Mouse (Mus musculus): Measurements from ENCODE around the gene Becn1.

- TF ChIP-seq USF1 (IDR thresholded peaks at IDR 0.05; ENCODE audit: low read depth), result no peak
- TF ChIP-seq CTCF (IDR thresholded peaks at IDR 0.05; ENCODE audit: control insufficient read depth, insufficient read depth, insufficient read length), result no peak
- TF ChIP-seq MAX (IDR thresholded peaks at IDR 0.05), result no peak
These were observed 9.0 kb upstream of the Becn1 start for GRCm38 (mm10) chr11:101311083-101311482.
